Mouse (Mus musculus): ENCODE data around the gene Rln3. TPM values are rescaled to one million over a fixed set of nuclear protein-coding genes. Genes with fewer than 3 reads are reported as not detected.

Rln3 gene
- polyA plus RNA-seq, 1 experiment from 2014 or later, result not detected

GRCm38 (mm10) chr8:84071921-84072320, 27.1 kb upstream of the Rln3 start:
- H3K36me3 ChIP-seq, result peaks cover 26% of the 10 kb centered on the region
- no peak overlapping the region for H3K27ac ChIP-seq
- WGBS, result 76% methylated on average over 3 of the region's 3 CpGs
- H3K9ac ChIP-seq (replicated peaks), result no peak overlapping the region
- H3K4me2 ChIP-seq (replicated peaks), result no peak overlapping the region
- ATAC-seq, result no peak
- no peak overlapping the region for H3K4me3 ChIP-seq (replicated peaks)
- H3K4me1 ChIP-seq (replicated peaks), result peaks cover 63% of the 10 kb centered on the region
- H3K9me3 ChIP-seq, result no peaks in the 10 kb centered on the region
- no peaks in the 10 kb centered on the region for H3K27me3 ChIP-seq

DNA sequence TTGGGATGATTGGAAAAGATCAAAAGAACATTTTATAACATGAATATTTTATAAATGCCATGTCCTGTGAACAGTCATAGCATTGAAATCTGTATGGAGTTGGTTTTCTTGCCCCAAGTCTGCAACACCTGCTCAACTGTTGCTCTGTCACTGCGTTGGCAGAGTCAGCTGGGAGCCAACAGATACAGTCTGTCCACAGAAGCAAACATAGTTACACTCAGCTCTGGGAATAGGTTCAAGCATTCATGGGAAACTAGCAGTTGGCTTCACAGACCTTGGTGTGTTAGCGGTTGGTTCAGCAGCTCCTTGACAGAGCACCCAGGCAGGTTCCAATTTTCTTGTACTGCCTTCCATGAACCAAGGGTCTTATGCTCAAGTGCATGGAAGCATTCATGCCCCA, 25.9 kb upstream of the Rln3 start:
- Histone ChIP-seq H3K4me2 (replicated peaks) (no peak overlapping the region), H3K9me3 (no peaks in the 10 kb centered on the region), H3K27me3 (no peaks in the 10 kb centered on the region), H3K9ac (replicated peaks) (no peak overlapping the region), H3K4me3 (replicated peaks) (no peak overlapping the region), H3K4me1 (replicated peaks) (peaks cover 67% of the 10 kb centered on the region), H3K27ac (no peak overlapping the region), H3K36me3 (peaks cover 13% of the 10 kb centered on the region)
- 89% methylated on average over 2 of the region's 2 CpGs for WGBS
- no peak for ATAC-seq

DNA sequence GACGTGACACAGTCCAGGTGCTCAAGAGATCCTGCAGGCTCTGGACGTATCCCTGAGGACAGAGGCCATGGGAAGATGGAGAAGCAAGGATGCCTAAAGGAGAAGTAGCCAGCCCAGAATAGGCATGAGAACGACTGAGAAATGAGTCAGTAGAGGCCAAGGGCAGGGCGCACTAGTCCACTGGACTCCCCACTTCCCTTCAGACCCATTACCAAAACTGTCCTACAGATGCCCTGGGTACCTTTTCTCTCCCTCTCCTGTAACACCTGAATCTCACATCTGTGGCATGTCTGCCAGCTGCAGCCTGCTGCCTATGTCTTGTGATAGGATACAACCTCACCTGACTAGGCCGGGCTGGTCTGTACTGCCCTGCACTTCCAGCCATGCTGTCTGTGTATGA, 25.4 kb upstream of the Rln3 start:
- Histone ChIP-seq H3K4me2 (replicated peaks) (no peak overlapping the region), H3K9me3 (no peaks in the 10 kb centered on the region), H3K27me3 (no peaks in the 10 kb centered on the region), H3K36me3 (peaks cover 9% of the 10 kb centered on the region), H3K9ac (replicated peaks) (no peak overlapping the region), H3K4me3 (replicated peaks) (no peak overlapping the region), H3K4me1 (replicated peaks) (peaks cover 70% of the 10 kb centered on the region), H3K27ac (no peak overlapping the region)
- ATAC-seq, result no peak
- WGBS, result 88% methylated on average over 5 of the region's 5 CpGs

DNA sequence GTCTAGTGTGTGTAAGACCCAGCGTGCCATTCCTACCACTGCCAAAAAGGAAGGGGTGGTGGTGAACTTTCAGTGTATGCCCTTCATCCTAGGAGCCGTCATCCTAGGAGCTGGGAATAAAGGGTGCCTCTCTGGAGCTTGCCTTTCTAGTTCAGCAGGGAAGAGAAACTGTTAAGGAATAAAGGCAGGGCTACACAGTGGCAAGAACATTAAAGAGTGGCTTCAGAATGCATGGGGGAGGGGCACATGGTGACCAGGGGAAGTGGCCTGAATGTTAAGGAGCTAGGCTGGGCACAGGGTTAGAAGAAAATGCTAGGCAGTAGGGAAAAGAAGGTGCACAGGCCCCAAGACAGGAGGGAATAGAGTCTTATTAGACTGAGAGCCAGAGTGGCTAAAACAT, 24.9 kb upstream of the Rln3 start:
- no peak overlapping the region for H3K27ac ChIP-seq

DNA sequence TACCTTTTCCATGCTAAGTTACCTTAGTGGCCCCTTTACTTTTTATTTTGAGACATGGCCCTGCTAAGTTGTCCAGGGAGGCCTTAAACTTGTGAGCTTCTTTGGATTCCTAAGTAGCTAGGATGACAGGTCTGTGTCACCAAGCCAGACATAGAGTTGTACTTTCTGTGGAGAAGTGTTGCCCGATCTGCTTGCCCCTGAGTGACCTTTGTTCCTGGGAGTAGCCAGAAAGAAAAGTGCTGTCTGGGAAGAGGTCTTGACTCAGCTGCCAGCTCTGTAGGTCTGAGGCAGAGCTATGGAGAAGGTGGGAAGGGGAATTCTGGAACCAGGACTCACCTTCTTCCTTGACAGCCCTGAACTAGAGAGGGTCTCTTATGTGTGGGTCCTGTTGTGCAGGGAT, 24.4 kb upstream of the Rln3 start:
- no peaks in the 10 kb centered on the region for H3K36me3 ChIP-seq
- WGBS, result 57% methylated on average over 1 of the region's 1 CpGs
- H3K9me3 ChIP-seq, result no peaks in the 10 kb centered on the region
- no peak for ATAC-seq
- H3K4me2 ChIP-seq (replicated peaks), result no peak overlapping the region
- peaks cover 63% of the 10 kb centered on the region for H3K4me1 ChIP-seq (replicated peaks)
- 0 out of 2 replicates have a peak overlapping the region, but pooled peaks have one; percentile 7 for H3K9ac ChIP-seq (replicated peaks)
- no peak overlapping the region for H3K4me3 ChIP-seq (replicated peaks)
- no peaks in the 10 kb centered on the region for H3K27me3 ChIP-seq
- H3K27ac ChIP-seq, result 0 out of 2 replicates have a peak overlapping the region, but pooled peaks have one; percentile 10

More for the DNA sequence above, 24.9 kb upstream of the Rln3 start:
- WGBS, result 64% methylated on average over 2 of the region's 2 CpGs
- 0 out of 2 replicates have a peak overlapping the region, but pooled peaks have one; percentile 32 for H3K9ac ChIP-seq (replicated peaks)
- no peak overlapping the region for H3K4me2 ChIP-seq (replicated peaks)
- no peak overlapping the region for H3K4me3 ChIP-seq (replicated peaks)
- H3K4me1 ChIP-seq (replicated peaks), result peaks cover 69% of the 10 kb centered on the region
- H3K9me3 ChIP-seq, result no peaks in the 10 kb centered on the region
- no peak for ATAC-seq
- no peaks in the 10 kb centered on the region for H3K27me3 ChIP-seq
- H3K36me3 ChIP-seq, result peaks cover 4% of the 10 kb centered on the region; the same call in 1 of the 2 replicates

DNA sequence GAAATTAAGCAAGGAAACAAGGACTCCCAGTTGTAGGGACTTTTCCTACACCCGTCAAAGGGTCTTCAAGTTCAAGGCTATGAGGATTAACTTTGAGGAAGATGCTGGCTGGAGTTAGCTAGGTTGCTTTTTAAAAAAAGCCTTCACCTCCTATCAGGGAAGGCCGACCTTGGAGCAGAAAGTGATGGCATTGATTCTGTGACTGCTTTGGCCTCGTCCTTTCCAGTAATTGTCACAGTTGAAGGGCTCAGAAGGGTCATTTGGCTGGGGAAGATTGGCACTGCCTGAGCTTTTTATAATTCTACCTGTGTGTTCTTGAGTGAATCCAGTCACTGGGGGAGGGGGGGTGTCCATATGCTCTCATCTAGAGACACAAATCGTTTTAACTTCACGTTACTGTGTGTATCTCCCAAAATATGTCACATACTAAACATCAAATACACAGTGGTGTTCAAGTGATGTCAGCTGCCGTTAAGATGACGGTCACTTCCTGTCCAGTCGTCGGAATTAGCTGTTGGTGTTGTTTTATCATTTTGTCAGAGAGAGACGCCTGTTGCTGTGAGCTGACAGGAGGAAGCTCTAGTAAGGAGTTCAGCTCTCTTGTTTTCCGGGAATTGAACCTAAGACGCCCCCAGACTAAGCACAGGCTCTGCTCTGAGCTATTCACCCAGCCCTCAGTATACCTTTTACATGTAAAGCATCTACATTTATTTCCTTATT, 23.7 kb upstream of the Rln3 start:
- 84% methylated on average over 12 of the region's 12 CpGs for WGBS
- Histone ChIP-seq H3K9ac (replicated peaks) (0 out of 2 replicates have a peak overlapping the region, but pooled peaks have one; percentile 7), H3K9me3 (no peaks in the 10 kb centered on the region), H3K4me3 (replicated peaks) (no peak overlapping the region), H3K4me2 (replicated peaks) (peak overlapping the region; percentile 49), H3K36me3 (no peaks in the 10 kb centered on the region), H3K27ac (no peak overlapping the region), H3K27me3 (no peaks in the 10 kb centered on the region), H3K4me1 (replicated peaks) (peaks cover 56% of the 10 kb centered on the region)
- ATAC-seq, result no peak

GRCm38 (mm10) chr8:84067911-84068310, 23.1 kb upstream of the Rln3 start:
- Histone ChIP-seq H3K27me3 (no peaks in the 10 kb centered on the region), H3K9me3 (no peaks in the 10 kb centered on the region), H3K27ac (no peak overlapping the region), H3K9ac (replicated peaks) (0 out of 2 replicates have a peak overlapping the region, but pooled peaks have one; percentile 84), H3K36me3 (no peaks in the 10 kb centered on the region), H3K4me2 (replicated peaks) (peak overlapping the region; percentile 49), H3K4me1 (replicated peaks) (peaks cover 50% of the 10 kb centered on the region), H3K4me3 (replicated peaks) (peak overlapping the region; percentile 85)
- 91% methylated on average over 7 of the region's 7 CpGs for WGBS
- no peak for ATAC-seq

- no peaks in the 10 kb centered on the region for H3K9me3 ChIP-seq
- peak; percentile 69 for ATAC-seq
- H3K27me3 ChIP-seq, result no peaks in the 10 kb centered on the region
- peak overlapping the region; percentile 85 for H3K4me3 ChIP-seq (replicated peaks)
- H3K4me2 ChIP-seq (replicated peaks), result peak overlapping the region; percentile 49
- H3K9ac ChIP-seq (replicated peaks), result peak overlapping the region; percentile 84
- peak overlapping the region; percentile 96 for H3K27ac ChIP-seq
- H3K4me1 ChIP-seq (replicated peaks), result peaks cover 42% of the 10 kb centered on the region
- WGBS, result 1% methylated on average over 56 of the region's 58 CpGs
- no peaks in the 10 kb centered on the region for H3K36me3 ChIP-seq
Observed at GRCm38 (mm10) chr8:84067047-84067573, 22.3 kb upstream of the Rln3 start.

DNA sequence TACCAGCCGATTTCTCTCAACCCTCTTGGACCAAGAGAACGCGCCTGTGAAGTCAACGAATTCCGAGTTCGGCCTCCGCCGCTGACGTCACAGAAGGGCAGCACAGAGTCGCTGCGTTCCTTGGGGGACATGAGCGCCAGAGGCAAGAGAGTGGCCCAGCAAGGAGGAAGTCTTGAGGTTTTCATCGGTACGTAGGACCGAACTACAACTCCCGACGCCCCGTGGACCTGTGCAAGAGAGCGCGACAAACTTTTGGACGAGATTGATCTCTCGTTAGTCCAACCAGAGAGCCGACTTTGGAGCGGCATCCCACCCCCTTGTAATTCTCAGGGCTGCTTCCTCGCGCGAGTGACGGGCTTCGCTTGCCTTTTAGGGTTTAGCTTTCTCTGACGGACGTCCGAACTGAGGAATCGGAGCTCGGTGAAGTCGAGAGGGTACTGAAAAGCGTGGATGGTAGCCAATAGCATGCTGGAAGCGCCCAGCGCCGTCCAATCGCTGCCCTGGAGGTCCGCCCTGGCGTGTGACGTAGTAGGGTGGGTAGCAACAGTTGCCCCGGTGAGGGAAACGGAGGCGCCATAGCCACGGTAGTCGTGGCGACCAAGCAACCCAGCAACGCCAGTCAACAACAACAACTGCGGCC, 21.6 kb upstream of the Rln3 start, which contains the start of gene Rfx1:
TSS of gene Rfx1 (plus strand) at position 544 of the 640 bp plus-strand sequence.
- peaks cover 38% of the 10 kb centered on the region for H3K4me1 ChIP-seq (replicated peaks)
- peak within 1 kb of the TSS; percentile 96 for H3K27ac ChIP-seq
- no peaks in the 10 kb centered on the region for H3K27me3 ChIP-seq
- H3K4me3 ChIP-seq (replicated peaks), result peak within 1 kb of the TSS; percentile 85
- WGBS, result under 1% methylated on average over 51 of the region's 51 CpGs
- H3K9me3 ChIP-seq, result no peaks in the 10 kb centered on the region
- H3K4me2 ChIP-seq (replicated peaks), result peak within 1 kb of the TSS; percentile 84
- ATAC-seq, result peak; percentile 98
- peak within 1 kb of the TSS; percentile 84 for H3K9ac ChIP-seq (replicated peaks)
- H3K36me3 ChIP-seq, result no peaks in the 10 kb centered on the region

DNA sequence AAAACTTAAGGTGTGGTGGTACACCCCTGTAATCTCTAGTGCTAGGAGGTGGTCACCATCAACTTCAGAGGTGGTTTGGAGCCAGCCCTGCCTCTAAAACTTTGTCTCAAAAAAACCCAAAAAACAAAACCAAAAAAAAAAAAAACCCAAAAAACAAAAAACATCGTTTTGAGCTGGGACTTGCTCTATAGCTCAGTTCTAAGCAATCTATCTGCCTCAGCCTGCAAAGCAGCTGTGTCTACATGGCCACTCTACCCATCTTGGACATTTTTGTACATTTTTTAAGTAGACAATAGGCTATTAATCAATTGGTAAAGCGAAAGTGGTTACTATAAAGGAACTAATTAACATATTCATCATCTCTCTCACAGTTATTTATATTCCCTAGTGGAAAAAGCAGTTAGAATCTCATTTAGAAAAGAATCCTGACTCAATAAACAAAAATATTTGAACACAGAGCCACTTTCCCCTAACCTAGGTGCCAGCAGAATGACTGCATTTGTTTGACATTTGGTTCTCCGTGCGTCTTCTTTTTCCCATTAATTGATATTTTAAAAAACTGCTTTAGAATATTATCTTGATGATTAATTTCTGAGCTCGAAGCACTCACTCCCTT, 20.8 kb upstream of the Rln3 start:
- Histone ChIP-seq H3K4me3 (replicated peaks) (peak overlapping the region; percentile 85), H3K27ac (peak overlapping the region; percentile 83), H3K4me1 (replicated peaks) (peaks cover 38% of the 10 kb centered on the region), H3K4me2 (replicated peaks) (peak overlapping the region; percentile 84), H3K9me3 (no peaks in the 10 kb centered on the region), H3K9ac (replicated peaks) (peak overlapping the region; percentile 75), H3K27me3 (no peaks in the 10 kb centered on the region), H3K36me3 (no peaks in the 10 kb centered on the region)
- 32% methylated on average over 5 of the region's 5 CpGs for WGBS
- ATAC-seq, result no peak

- no peak for ATAC-seq
- Histone ChIP-seq H3K9me3 (no peaks in the 10 kb centered on the region), H3K4me1 (replicated peaks) (peaks cover 34% of the 10 kb centered on the region), H3K27me3 (no peaks in the 10 kb centered on the region), H3K4me2 (replicated peaks) (peak within 1 kb of the TSS; percentile 84), H3K27ac (peak within 1 kb of the TSS; percentile 83), H3K36me3 (no peaks in the 10 kb centered on the region), H3K9ac (replicated peaks) (peak within 1 kb of the TSS; percentile 75), H3K4me3 (replicated peaks) (peak within 1 kb of the TSS; percentile 85)
- WGBS, result 97% methylated on average over 1 of the region's 1 CpGs
Observed at GRCm38 (mm10) chr8:84065037-84065436, 20.2 kb upstream of the Rln3 start, which contains the start of gene Gm10643. Gm10643 (minus strand) TSS chr8:84065137.

Measured in midbrain, embryonic 13.5 days (tissue).